13 mouse cellular contexts compared by ENCODE assay signal in genomic region chr5:111097233-111098160, GRCm38 (mm10).
A peak's percentile ranks its signal among the peaks of the same experiment; 100 is the strongest.
DNase-seq lines count a peak whose midpoint lies in the region; ATAC-seq and TF ChIP-seq lines count a peak whose summit lies in the region.
"Had no signal": no experiment of that assay in that cellular context is flagged by ENCODE, and none has a peak within 500 bp of the region (broad histone marks: within the 10 kb centered on the region; RNA-seq: fewer than 3 reads in every experiment).

No protein-coding gene starts in this region.

- 0 out of 2 replicates have a peak, but pooled peaks have one; percentile 41 for ATAC-seq in forebrain, embryonic 12.5 days (ENCODE audit: low FRiP score)
- no peak for ATAC-seq in forebrain, postnatal 0 days
- no peak for ATAC-seq in megakaryocyte, adult 5-6 weeks (ENCODE audit: poor library complexity, severe bottlenecking)
- ATAC-seq in kidney, embryonic 14.5 days (ENCODE audit: low FRiP score, low TSS enrichment): 0 out of 2 replicates have a peak, but pooled peaks have one; percentile 10
- ATAC-seq in midbrain, postnatal 0 days (ENCODE audit: low FRiP score): no peak
- ATAC-seq in erythroid progenitor cell, adult 5-6 weeks (replicated peaks; ENCODE audit: low FRiP score, poor library complexity, severe bottlenecking): no peak
- ATAC-seq: activated CD4-positive, CD25-positive, alpha-beta regulatory T cell, adult 4 months had no signal

- H3K4me2 ChIP-seq in forebrain, embryonic 12.5 days: no peak overlapping the region
- H3K4me2 ChIP-seq in forebrain, postnatal 0 days (ENCODE audit: low read depth): no peak overlapping the region
- no peak overlapping the region for H3K4me2 ChIP-seq in kidney, embryonic 14.5 days (replicated peaks; ENCODE audit: low read depth, low read length)
- H3K4me2 ChIP-seq in midbrain, postnatal 0 days (ENCODE audit: low read depth, low read length, poor library complexity, severe bottlenecking): no peak overlapping the region
- H3K4me2 ChIP-seq: limb, embryonic 12.5 days had no signal

- no peak overlapping the region for H3K9ac ChIP-seq in forebrain, embryonic 12.5 days
- H3K9ac ChIP-seq in forebrain, postnatal 0 days: no peak overlapping the region
- no peak overlapping the region for H3K9ac ChIP-seq in kidney, embryonic 14.5 days (ENCODE audit: low read depth, low read length)
- H3K9ac ChIP-seq in midbrain, postnatal 0 days (replicated peaks; ENCODE audit: low read length, poor library complexity, severe bottlenecking): no peak overlapping the region
- H3K9ac ChIP-seq: limb, embryonic 12.5 days had no signal

- H3K27ac ChIP-seq in forebrain, embryonic 12.5 days: peak overlapping the region; percentile 69; the same call in 1 of the 2 replicates
- no peak overlapping the region for H3K27ac ChIP-seq in forebrain, postnatal 0 days (ENCODE audit: low read depth, low read length)
- H3K27ac ChIP-seq in kidney, embryonic 14.5 days (ENCODE audit: low read depth, low read length): peak overlapping the region; percentile 63; the same call in 1 of the 2 replicates
- H3K27ac ChIP-seq in midbrain, postnatal 0 days (ENCODE audit: low read depth, low read length): no peak overlapping the region

- H3K27me3 ChIP-seq in forebrain, embryonic 12.5 days: 0 out of 2 replicates have a peak, but pooled peaks cover 5% of the 10 kb centered on the region
- H3K27me3 ChIP-seq in forebrain, postnatal 0 days (ENCODE audit: insufficient read depth, low read length): no peaks in the 10 kb centered on the region
- H3K27me3 ChIP-seq in megakaryocyte, embryonic 14.5 days (replicated peaks): peaks cover 5% of the 10 kb centered on the region
- H3K27me3 ChIP-seq in kidney, embryonic 14.5 days (ENCODE audit: control insufficient read depth, insufficient read depth, low read length): no peaks in the 10 kb centered on the region
- no peaks in the 10 kb centered on the region for H3K27me3 ChIP-seq in midbrain, postnatal 0 days (ENCODE audit: insufficient read depth, low read length)
- H3K27me3 ChIP-seq: limb, embryonic 12.5 days had no signal

- H3K4me3 ChIP-seq in forebrain, embryonic 12.5 days (replicated peaks): no peak overlapping the region
- H3K4me3 ChIP-seq in forebrain, postnatal 0 days (ENCODE audit: low read depth, low read length): no peak overlapping the region
- peak overlapping the region; percentile 66 for H3K4me3 ChIP-seq in megakaryocyte, embryonic 14.5 days (replicated peaks)
- H3K4me3 ChIP-seq in kidney, embryonic 14.5 days (ENCODE audit: low read length): no peak overlapping the region
- H3K4me3 ChIP-seq in midbrain, postnatal 0 days (ENCODE audit: low read depth, low read length): no peak overlapping the region
- H3K4me3 ChIP-seq: limb, embryonic 12.5 days had no signal

- peaks cover 25% of the 10 kb centered on the region for H3K36me3 ChIP-seq in forebrain, embryonic 12.5 days (replicated peaks)
- H3K36me3 ChIP-seq in forebrain, postnatal 0 days (ENCODE audit: insufficient read depth): peaks cover 29% of the 10 kb centered on the region
- H3K36me3 ChIP-seq in megakaryocyte, embryonic 14.5 days (replicated peaks; ENCODE audit: low read length): peaks cover 14% of the 10 kb centered on the region
- H3K36me3 ChIP-seq in kidney, embryonic 14.5 days (ENCODE audit: control insufficient read depth, insufficient read depth, low read length): peaks cover 11% of the 10 kb centered on the region; the same call in 1 of the 2 replicates
- H3K36me3 ChIP-seq in midbrain, postnatal 0 days (ENCODE audit: insufficient read depth, low read length): peaks cover 15% of the 10 kb centered on the region

- DNase-seq in forebrain, postnatal 0 days: no peak
- peak; percentile 58 for DNase-seq in midbrain, postnatal 0 days (ENCODE audit: low spot score)
- DNase-seq in right cerebral cortex, postnatal 14 days: no peak
- DNase-seq: cerebellum, postnatal 36 days; right cerebral cortex, postnatal 25 days; thymus, postnatal 14 days had no signal

- peaks cover 34% of the 10 kb centered on the region for H3K4me1 ChIP-seq in forebrain, embryonic 12.5 days
- peaks cover 28% of the 10 kb centered on the region for H3K4me1 ChIP-seq in forebrain, postnatal 0 days (ENCODE audit: insufficient read depth)
- H3K4me1 ChIP-seq in megakaryocyte, embryonic 14.5 days: peaks cover 63% of the 10 kb centered on the region
- peaks cover 41% of the 10 kb centered on the region for H3K4me1 ChIP-seq in kidney, embryonic 14.5 days (ENCODE audit: control insufficient read depth, insufficient read depth, low read length)
- 0 out of 2 replicates have a peak, but pooled peaks cover 9% of the 10 kb centered on the region for H3K4me1 ChIP-seq in midbrain, postnatal 0 days (ENCODE audit: insufficient read depth, low read length)

- TF ChIP-seq CTCF in forebrain, postnatal 0 days (IDR thresholded peaks at IDR 0.05; ENCODE audit: low read depth): no peak
- no peak for TF ChIP-seq CTCF in midbrain, postnatal 0 days (IDR thresholded peaks at IDR 0.05)

- 61% methylated on average over 11 of the region's 11 CpGs for WGBS in forebrain, embryonic 12.5 days
- WGBS in forebrain, postnatal 0 days: 52% methylated on average over 11 of the region's 11 CpGs
- WGBS in kidney, embryonic 14.5 days: 46% methylated on average over 11 of the region's 11 CpGs
- 52% methylated on average over 11 of the region's 11 CpGs for WGBS in midbrain, postnatal 0 days

- no peaks in the 10 kb centered on the region for H3K9me3 ChIP-seq in forebrain, embryonic 12.5 days
- H3K9me3 ChIP-seq in forebrain, postnatal 0 days (ENCODE audit: low read length): no peaks in the 10 kb centered on the region
- H3K9me3 ChIP-seq in megakaryocyte, embryonic 14.5 days: no peaks in the 10 kb centered on the region; the same call in 1 of the 2 replicates
- no peaks in the 10 kb centered on the region for H3K9me3 ChIP-seq in kidney, embryonic 14.5 days (ENCODE audit: control insufficient read depth, low read length)
- H3K9me3 ChIP-seq in midbrain, postnatal 0 days (ENCODE audit: low read length): no peaks in the 10 kb centered on the region
- H3K9me3 ChIP-seq: limb, embryonic 12.5 days had no signal

Comparison
In these comparisons a context has a peak if more than half of its experiments do, and no peak if none do; other contexts are left out.
1. ATAC-seq: peak in forebrain, embryonic 12.5 days (single experiment) and kidney, embryonic 14.5 days (single experiment); none in forebrain, postnatal 0 days (single experiment), megakaryocyte, adult 5-6 weeks (single experiment), midbrain, postnatal 0 days (single experiment) and erythroid progenitor cell, adult 5-6 weeks (single experiment).
2. H3K27ac ChIP-seq: peak in forebrain, embryonic 12.5 days (single experiment) and kidney, embryonic 14.5 days (single experiment); none in forebrain, postnatal 0 days (single experiment) and midbrain, postnatal 0 days (single experiment).